Mouse (Mus musculus): Measurements from ENCODE around the gene Rae1.

- TF ChIP-seq CTCF (IDR thresholded peaks at IDR 0.05) (no peak), EP300 (IDR thresholded peaks at IDR 0.05) (no peak)
Measured at GRCm38 (mm10) chr2:173037347-173037746, 37.4 kb downstream of the Rae1 start.
